Mouse (Mus musculus) MEL (cell line): ENCODE data around the gene Il2. TPM values are rescaled to one million over a fixed set of nuclear protein-coding genes. Genes with fewer than 3 reads are reported as not detected.
A peak's percentile ranks its signal among the peaks of the same experiment; 100 is the strongest.

ENCODE experiments used
- DNase-seq: peaks from one replicate; pipeline ENCODE4 v3.0.0; 2011; ENCODE audit warnings: low read depth, low spot score
- H3K27ac ChIP-seq: 2 replicates; pipeline ENCODE4 v1.5.1; 2012; ENCODE audit warnings: low read depth, mild to moderate bottlenecking, control low read depth, low read length, moderate library complexity; ENCODE audit not compliant: control insufficient read depth
- H3K27me3 ChIP-seq, 2 experiments: fragments of 150-350 bp in 1 of 2; sonication (generic) in 1 of 2; 2 replicates each; pipeline ENCODE4 v1.6.1; 2012; ENCODE audit warnings: low read length in 2 of 2, mild to moderate bottlenecking in 2 of 2, improper control_type of control experiment in 1 of 2, moderate library complexity in 1 of 2; ENCODE audit not compliant: insufficient read depth in 2 of 2, control insufficient read depth in 1 of 2
- H3K36me3 ChIP-seq, 2 experiments: 2 replicates each; pipeline ENCODE4 v1.6.1; 2012 to 2014; ENCODE audit warnings: low read length in 2 of 2, improper control_type of control experiment in 1 of 2, inconsistent platforms in 1 of 2, mild to moderate bottlenecking in 1 of 2; ENCODE audit not compliant: insufficient read depth in 2 of 2, control insufficient read depth in 1 of 2
- H3K4me1 ChIP-seq, 2 experiments: fragments of 150-350 bp in 1 of 2; sonication (generic) in 1 of 2; 2 replicates each; pipeline ENCODE4 v1.6.1; 2012; ENCODE audit warnings: low read length in 2 of 2, improper control_type of control experiment in 1 of 2, mild to moderate bottlenecking in 1 of 2; ENCODE audit not compliant: insufficient read depth in 2 of 2, control insufficient read depth in 1 of 2
- H3K4me3 ChIP-seq, 2 experiments: fragments of 150-350 bp in 1 of 2; sonication (generic) in 1 of 2; 2 replicates each; pipeline ENCODE4 v1.5.1; 2012; ENCODE audit warnings: low read depth in 2 of 2, low read length in 2 of 2, mild to moderate bottlenecking in 2 of 2, moderate library complexity in 2 of 2, control low read depth in 1 of 2, improper control_type of control experiment in 1 of 2; ENCODE audit not compliant: control insufficient read depth in 1 of 2, insufficient read depth in 1 of 2
- H3K79me2 ChIP-seq: 2 replicates; pipeline ENCODE4 v1.6.1; 2012; ENCODE audit warnings: mild to moderate bottlenecking, low read length, moderate library complexity; ENCODE audit not compliant: control insufficient read depth, poor library complexity, insufficient read depth
- H3K9ac ChIP-seq: 2 replicates; pipeline ENCODE4 v1.6.1; 2012; ENCODE audit warnings: low read depth, mild to moderate bottlenecking, control low read depth, low read length, moderate library complexity; ENCODE audit not compliant: control insufficient read depth, poor library complexity, severe bottlenecking
- H3K9me3 ChIP-seq: fragments of 150-350 bp; sonication (generic); replicated peaks from 2 replicates; pipeline ENCODE4 v1.6.1; 2012; ENCODE audit warnings: mild to moderate bottlenecking, low read length, improper control_type of control experiment, moderate library complexity; ENCODE audit not compliant: insufficient read depth
- ELF1 ChIP-seq: IDR thresholded peaks from 2 replicates; pipeline ENCODE4 v1.6.1; 2014; ENCODE audit warnings: low read depth, mild to moderate bottlenecking, inconsistent platforms, low read length, improper control_type of control experiment, moderate library complexity
- EP300 ChIP-seq, 2 experiments: IDR thresholded peaks; 2 replicates each; pipeline ENCODE4 v1.6.1; 2011; ENCODE audit warnings: improper control_type of control experiment in 2 of 2, low read length in 2 of 2, low read depth in 1 of 2, mild to moderate bottlenecking in 1 of 2
- ETS1 ChIP-seq: IDR thresholded peaks from 2 replicates; pipeline ENCODE4 v1.6.1; 2012; ENCODE audit warnings: low read depth, mild to moderate bottlenecking, inconsistent platforms, low read length, improper control_type of control experiment, moderate library complexity
- GATA1 ChIP-seq: IDR thresholded peaks from 2 replicates; pipeline ENCODE4 v1.6.1; 2011; ENCODE audit warnings: low read depth, low read length, improper control_type of control experiment
- MAFK ChIP-seq: IDR thresholded peaks from 2 replicates; pipeline ENCODE4 v1.6.1; 2011; ENCODE audit warnings: low read depth, mild to moderate bottlenecking, low read length, improper control_type of control experiment, borderline replicate concordance
- MXI1 ChIP-seq: IDR thresholded peaks from 2 replicates; pipeline ENCODE4 v1.6.1; 2011; ENCODE audit warnings: mild to moderate bottlenecking, low read depth, low read length, improper control_type of control experiment
- MYC ChIP-seq: IDR thresholded peaks from 2 replicates; pipeline ENCODE4 v1.6.1; 2011; ENCODE audit warnings: low read depth, mild to moderate bottlenecking, low read length, improper control_type of control experiment, moderate library complexity
- NELFE ChIP-seq: IDR thresholded peaks from 2 replicates; pipeline ENCODE4 v1.6.1; 2011; ENCODE audit warnings: low read depth, low read length, improper control_type of control experiment
- POLR2A ChIP-seq, 2 experiments: IDR thresholded peaks; 2 replicates each; pipeline ENCODE4 v1.6.1; 2011 to 2012; ENCODE audit warnings: low read length in 2 of 2, mild to moderate bottlenecking in 2 of 2, control low read depth in 1 of 2, improper control_type of control experiment in 1 of 2, low read depth in 1 of 2, moderate library complexity in 1 of 2; ENCODE audit not compliant: control insufficient read depth in 1 of 2, insufficient read depth in 1 of 2, poor library complexity in 1 of 2
- SIN3A ChIP-seq: IDR thresholded peaks from 2 replicates; pipeline ENCODE4 v1.6.1; 2012; ENCODE audit warnings: low read length, improper control_type of control experiment, inconsistent platforms
- TAL1 ChIP-seq: IDR thresholded peaks from 2 replicates; pipeline ENCODE4 v1.6.1; 2012; ENCODE audit warnings: mild to moderate bottlenecking, inconsistent platforms, low read length, moderate library complexity, mixed read lengths
- TBP ChIP-seq: IDR thresholded peaks from 2 replicates; pipeline ENCODE4 v1.8.0; 2011; ENCODE audit warnings: low read depth, low read length, improper control_type of control experiment
- TCF12 ChIP-seq: IDR thresholded peaks from 2 replicates; pipeline ENCODE4 v1.6.1; 2014; ENCODE audit warnings: low read depth, mild to moderate bottlenecking, inconsistent platforms, low read length, improper control_type of control experiment, moderate library complexity
- ZKSCAN1 ChIP-seq: IDR thresholded peaks from 2 replicates; pipeline ENCODE4 v1.6.1; 2012; ENCODE audit warnings: low read depth, mild to moderate bottlenecking, inconsistent platforms, low read length, improper control_type of control experiment, moderate library complexity
- ZNF384 ChIP-seq: IDR thresholded peaks from 2 replicates; pipeline ENCODE4 v1.6.1; 2012; ENCODE audit warnings: low read depth, mild to moderate bottlenecking, inconsistent platforms, low read length, improper control_type of control experiment
- polyA plus RNA-seq, 2 experiments: library from polyadenylated mRNA; stranded (reverse) in 1 of 2; unstranded in 1 of 2; fragments of >175 nt in 1 of 2; fragments of >200 nt in 1 of 2; gene quantifications; 2 replicates each; pipeline versions ENCODE4 v1.2.1 to v1.2.4; 2012; ENCODE audit warnings: low replicate concordance in 2 of 2, low read depth in 1 of 2; ENCODE audit not compliant: insufficient read length in 2 of 2, insufficient read depth in 1 of 2, missing spikeins in 1 of 2
- total RNA-seq: library from RNA; depleted of rRNA; stranded (reverse); fragments of 300-350 nt; gene quantifications from 2 replicates; pipeline ENCODE4 v1.2.3, GENCODE M21; 2012

Gene Il2
- total and polyA plus RNA-seq, 3 experiments = not detected

DNA sequence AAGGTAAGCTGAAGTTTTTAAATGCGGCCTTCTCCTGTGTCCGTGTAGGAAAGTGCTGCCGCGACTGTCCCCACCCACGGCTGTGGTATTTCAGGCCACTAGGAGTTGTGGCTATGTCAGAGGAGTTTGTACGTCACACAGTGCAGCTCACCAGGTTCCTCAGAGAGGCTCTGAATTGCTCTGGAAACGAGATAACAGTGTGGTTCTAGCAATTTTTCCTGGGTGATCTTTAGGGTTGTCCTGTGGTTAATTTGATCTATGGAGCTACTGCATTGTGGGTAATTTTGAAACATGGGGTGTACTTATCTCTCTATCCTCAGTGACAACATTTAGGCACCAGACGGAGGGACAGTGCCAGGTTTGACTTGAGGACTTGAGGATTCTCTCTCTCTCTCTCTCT is 31.3 kb upstream of the Il2 start:
- Histone ChIP-seq H3K79me2 (no peaks in the 10 kb centered on the region), H3K9ac (peak overlapping the region; percentile 58), H3K9me3 (no peaks in the 10 kb centered on the region), H3K27me3 (no peaks in the 10 kb centered on the region), H3K36me3 (peaks cover 0 to 20% of the 10 kb centered on the region in 2 experiments; a peak in 2 of 4 replicates), H3K27ac (peak overlapping the region; percentile 74)
- peak; percentile 87 for DNase-seq
- TF ChIP-seq TBP (peak; percentile 51), POLR2A (IDR thresholded peaks at IDR 0.05; ENCODE audit: control insufficient read depth in 1 of 2, insufficient read depth in 1 of 2, low read depth in 1 of 2, low read length in 2 of 2, poor library complexity in 1 of 2) (0 out of 4 replicates have a peak, but pooled peaks of 1 of the 2 experiments have one; percentile 34), MYC (peak; percentile 66; the same call in 1 of the 2 replicates), NELFE (no peak), TAL1 (0 out of 2 replicates have a peak, but pooled peaks have one; percentile 14), EP300 (IDR thresholded peaks at IDR 0.05; ENCODE audit: low read depth in 1 of 2, low read length in 2 of 2) (peak in 1 of 2 experiments; percentile 54; a peak in 1 of 4 replicates), ELF1 (no peak), GATA1 (peak; percentile 81), ZKSCAN1 (no peak), ETS1 (peak; percentile 84), TCF12 (peak; percentile 40; the same call in 1 of the 2 replicates)
- TF ChIP-seq, all 39 proteins: peak for 8
- Histone ChIP-seq H3K4me3 (peak overlapping the region; percentile 35 to 39), H3K4me1 (peaks cover 9 to 18% of the 10 kb centered on the region in 2 experiments)

DNA sequence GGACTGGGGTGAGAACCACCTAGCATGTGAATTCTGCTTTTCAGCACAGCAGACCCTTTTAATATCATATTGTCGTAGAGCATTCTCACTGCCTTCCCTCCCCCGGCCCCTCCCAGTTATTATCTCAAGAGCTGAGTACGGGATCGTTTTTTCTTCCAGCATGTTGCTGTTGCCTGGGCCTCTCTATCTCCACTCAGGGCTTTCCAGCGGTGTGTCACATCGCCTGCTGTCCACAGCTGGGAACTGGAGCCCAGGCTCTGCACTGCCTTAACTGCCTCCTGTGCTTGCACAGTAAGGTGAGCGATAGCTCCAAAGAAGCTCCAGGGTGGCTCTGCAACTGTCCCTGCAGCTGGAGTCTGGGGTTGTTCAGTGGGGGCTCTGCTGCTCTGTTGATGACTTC is 28.6 kb upstream of the Il2 start:
- peaks cover 9 to 18% of the 10 kb centered on the region in 2 experiments for H3K4me1 ChIP-seq
- peaks cover 0 to 20% of the 10 kb centered on the region in 2 experiments; a peak in 2 of 4 replicates for H3K36me3 ChIP-seq
- H3K27me3 ChIP-seq = no peaks in the 10 kb centered on the region; a peak in 1 of 4 replicates
- no peaks in the 10 kb centered on the region for H3K9me3 ChIP-seq
- H3K9ac ChIP-seq = no peak overlapping the region
- peak; percentile 64 for DNase-seq
- no peak overlapping the region for H3K27ac ChIP-seq
- H3K79me2 ChIP-seq = no peaks in the 10 kb centered on the region
- peak overlapping the region in 1 of 2 experiments; percentile 33; a peak in 2 of 4 replicates for H3K4me3 ChIP-seq
- TF ChIP-seq SIN3A (peak; percentile 57), GATA1 (peak; percentile 26; the same call in 1 of the 2 replicates), MAFK (no peak), ELF1 (no peak), POLR2A (IDR thresholded peaks at IDR 0.05; ENCODE audit: control insufficient read depth in 1 of 2, insufficient read depth in 1 of 2, low read depth in 1 of 2, low read length in 2 of 2, poor library complexity in 1 of 2) (no peak), MXI1 (peak; percentile 24; the same call in 1 of the 2 replicates), ZNF384 (peak; percentile 43; the same call in 1 of the 2 replicates)
